Mouse (Mus musculus) neural tube, embryonic 12.5 days (tissue): Measurements from ENCODE around the gene Pnpla2. TPM values are rescaled to one million over a fixed set of nuclear protein-coding genes. Genes with fewer than 3 reads are reported as not detected.

Experiments used
- ATAC-seq: fragments of 200-750 bp; cut with Nextera tagmentation; 2 replicates; pipeline ENCODE4 v1.8.0; 2017; ENCODE audit warnings: low read depth, mild to moderate bottlenecking, moderate TSS enrichment, moderate library complexity; ENCODE audit not compliant: low FRiP score
- H3K27ac ChIP-seq: fragments of 300-500 bp; sonication (generic); 2 replicates; pipeline ENCODE4 v1.5.1; 2016
- H3K27me3 ChIP-seq: fragments of 300-500 bp; sonication (generic); replicated peaks from 2 replicates; pipeline ENCODE4 v1.6.1; 2016; ENCODE audit warnings: mild to moderate bottlenecking
- H3K36me3 ChIP-seq: fragments of 300-500 bp; sonication (generic); 2 replicates; pipeline ENCODE4 v1.6.1; 2016; ENCODE audit warnings: mild to moderate bottlenecking
- H3K4me1 ChIP-seq: fragments of 300-500 bp; sonication (generic); 2 replicates; pipeline ENCODE4 v1.6.1; 2016
- H3K4me2 ChIP-seq: fragments of 300-500 bp; sonication (generic); replicated peaks from 2 replicates; pipeline ENCODE4 v1.6.1; 2016; ENCODE audit warnings: mild to moderate bottlenecking
- H3K4me3 ChIP-seq: fragments of 300-500 bp; sonication (generic); 2 replicates; pipeline ENCODE4 v1.5.1; 2016
- H3K9ac ChIP-seq: fragments of 300-500 bp; sonication (generic); 2 replicates; pipeline ENCODE4 v1.6.1; 2016; ENCODE audit warnings: mild to moderate bottlenecking
- H3K9me3 ChIP-seq: fragments of 300-500 bp; sonication (generic); 2 replicates; pipeline ENCODE4 v1.6.1; 2016; ENCODE audit warnings: mild to moderate bottlenecking
- WGBS: fragments of 180-500 bp; shearing (Covaris S2); methylation state at CpG from one replicate; pipeline ENCODE4 v1.1.7; 2016; 5-methylcytosine and 5-hydroxymethylcytosine counted together
- polyA plus RNA-seq: library from polyadenylated mRNA; unstranded; fragments of >200 nt; fragmentation: Nextera tagmentation; extraction: Ambion mirVana; gene quantifications from 2 replicates; pipeline ENCODE4 v1.2.1, GENCODE M21; 2016

The Pnpla2 gene
- polyA plus RNA-seq, 1 experiment from 2014 or later: 15.8 TPM

DNA sequence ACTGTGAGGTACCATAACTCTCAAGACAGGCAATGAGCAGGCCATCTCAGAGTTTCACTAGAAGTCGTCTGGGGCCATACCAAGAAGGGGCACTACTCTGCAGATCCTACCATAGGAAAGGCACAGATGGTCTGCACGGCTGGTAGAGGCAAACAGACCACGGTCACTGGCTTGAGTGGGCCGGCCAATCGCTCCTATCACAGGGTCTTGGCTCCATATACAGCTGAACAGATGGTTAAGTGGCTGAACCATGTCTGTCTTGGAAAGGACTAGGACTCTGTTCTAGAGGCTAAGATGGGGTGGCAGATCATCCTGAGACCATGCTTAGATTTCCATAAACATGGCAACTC, 47.5 kb downstream of the Pnpla2 start:
- H3K36me3 ChIP-seq: peaks cover 18% of the 10 kb centered on the region; the same call in 1 of the 2 replicates
- no peak overlapping the region for H3K4me2 ChIP-seq
- no peak overlapping the region for H3K4me3 ChIP-seq
- no peak for ATAC-seq
- no peak overlapping the region for H3K27ac ChIP-seq
- no peaks in the 10 kb centered on the region for H3K27me3 ChIP-seq
- no peaks in the 10 kb centered on the region for H3K4me1 ChIP-seq
- WGBS: 93% methylated on average over 5 of the region's 5 CpGs
- H3K9me3 ChIP-seq: 0 out of 2 replicates have a peak, but pooled peaks cover 4% of the 10 kb centered on the region
- no peak overlapping the region for H3K9ac ChIP-seq

DNA sequence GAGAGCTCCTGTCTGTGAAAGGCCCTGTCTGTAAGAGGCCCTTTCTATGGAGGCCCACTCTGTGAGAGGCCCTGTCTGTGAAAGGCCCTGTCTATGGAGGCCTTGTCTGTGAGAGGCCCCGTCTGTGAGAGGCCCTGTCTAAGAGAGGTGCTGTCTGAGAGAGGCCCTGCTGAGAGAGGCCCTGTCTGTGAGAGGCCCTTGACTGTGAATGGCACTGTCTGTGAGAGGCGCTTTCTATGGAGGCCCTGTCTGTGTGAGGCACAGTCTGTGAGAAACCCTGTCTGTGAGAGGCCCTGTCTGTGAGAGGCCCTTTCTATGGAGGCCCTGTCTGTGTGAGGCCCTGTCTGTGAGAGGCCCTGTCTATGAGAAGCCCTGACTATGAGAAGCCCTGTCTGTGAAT, 51.3 kb downstream of the Pnpla2 start:
- Histone ChIP-seq H3K4me1 (no peaks in the 10 kb centered on the region), H3K9ac (no peak overlapping the region), H3K4me2 (no peak overlapping the region), H3K36me3 (peaks cover 27% of the 10 kb centered on the region), H3K27ac (no peak overlapping the region), H3K4me3 (no peak overlapping the region), H3K9me3 (0 out of 2 replicates have a peak, but pooled peaks cover 4% of the 10 kb centered on the region), H3K27me3 (no peaks in the 10 kb centered on the region)
- WGBS: 72% methylated on average over 2 of the region's 2 CpGs
- ATAC-seq: no peak

DNA sequence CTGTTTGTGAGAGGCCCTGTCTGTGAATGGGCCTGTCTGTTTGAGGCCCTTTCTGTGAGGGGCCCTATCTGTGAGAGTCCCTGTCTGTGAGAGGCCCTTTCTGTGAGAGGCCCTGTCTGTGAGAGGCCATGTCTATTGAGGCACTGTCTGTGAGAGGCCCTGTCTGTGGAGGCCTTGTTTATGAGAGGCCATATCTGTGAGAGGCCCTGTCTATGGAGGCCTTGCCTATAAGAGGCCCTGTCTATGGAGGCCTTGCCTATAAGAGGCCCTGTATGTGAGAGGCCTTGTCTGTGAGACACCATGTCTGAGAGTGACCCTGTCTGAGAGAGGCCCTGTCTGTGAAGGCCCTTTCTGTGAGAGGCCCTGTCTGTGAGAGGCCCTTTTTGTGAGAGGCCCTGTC, 53.2 kb downstream of the Pnpla2 start:
- peaks cover 24% of the 10 kb centered on the region for H3K36me3 ChIP-seq
- H3K4me1 ChIP-seq: no peaks in the 10 kb centered on the region
- H3K4me3 ChIP-seq: no peak overlapping the region
- H3K9ac ChIP-seq: no peak overlapping the region
- no peak overlapping the region for H3K4me2 ChIP-seq
- H3K27ac ChIP-seq: no peak overlapping the region
- H3K27me3 ChIP-seq: no peaks in the 10 kb centered on the region
- ATAC-seq: no peak
- H3K9me3 ChIP-seq: 0 out of 2 replicates have a peak, but pooled peaks cover 4% of the 10 kb centered on the region

DNA sequence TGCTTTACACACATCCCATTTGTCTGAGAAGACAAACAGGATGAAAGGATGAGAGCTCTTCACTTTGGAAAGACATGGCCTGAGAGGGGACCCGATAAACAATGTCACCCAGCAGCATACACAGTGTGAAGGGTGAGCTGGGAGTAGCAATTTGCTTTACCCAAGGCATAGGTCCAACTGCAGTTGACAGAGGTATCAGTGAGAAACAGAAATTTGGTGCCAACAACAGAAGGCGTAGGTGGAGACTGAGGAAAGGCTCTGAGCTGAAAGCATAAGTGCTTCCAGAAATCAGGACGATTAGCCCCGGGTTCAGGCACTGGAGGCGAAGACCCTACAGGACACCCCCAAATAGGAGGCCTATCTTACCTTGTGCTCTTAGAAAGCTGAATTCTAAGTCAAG, 55.2 kb downstream of the Pnpla2 start:
- 0 out of 2 replicates have a peak, but pooled peaks cover 4% of the 10 kb centered on the region for H3K9me3 ChIP-seq
- no peak overlapping the region for H3K27ac ChIP-seq
- H3K4me2 ChIP-seq: no peak overlapping the region
- H3K4me3 ChIP-seq: no peak overlapping the region
- H3K4me1 ChIP-seq: no peaks in the 10 kb centered on the region
- peaks cover 35% of the 10 kb centered on the region for H3K36me3 ChIP-seq
- no peak overlapping the region for H3K9ac ChIP-seq
- no peak for ATAC-seq
- H3K27me3 ChIP-seq: no peaks in the 10 kb centered on the region
- WGBS: 95% methylated on average over 5 of the region's 5 CpGs

Other genes starting within 250 kb of the Pnpla2 start
- gene Lmntd2, start 241.1 kb upstream of the Pnpla2 start, polyA plus RNA-seq: 2.5 and 3.8 TPM in 2 replicates
- 37.1 and 38.7 TPM in 2 replicates for gene Rassf7, start 239.3 kb upstream of the Pnpla2 start, polyA plus RNA-seq
- 88.0 and 92.7 TPM in 2 replicates for gene Phrf1, start 226.4 kb upstream of the Pnpla2 start, polyA plus RNA-seq
- 1.0 and 1.7 TPM in 2 replicates for gene Irf7, start 188.7 kb upstream of the Pnpla2 start, polyA plus RNA-seq
- not detected in 2 replicates for gene Cdhr5, start 178.4 kb upstream of the Pnpla2 start, polyA plus RNA-seq
- gene Sct, start 176.1 kb upstream of the Pnpla2 start, polyA plus RNA-seq: 4.5 and 7.1 TPM in 2 replicates
- 0.82 and 0.94 TPM in 2 replicates for gene Drd4, start 163.2 kb upstream of the Pnpla2 start, polyA plus RNA-seq
- 98.9 and 108 TPM in 2 replicates for gene Deaf1, start 127.5 kb upstream of the Pnpla2 start, polyA plus RNA-seq
- 60.9 and 62.5 TPM in 2 replicates for gene Tmem80, start 127.5 kb upstream of the Pnpla2 start, polyA plus RNA-seq
- 1.0 and 1.1 TPM in 2 replicates for gene Eps8l2, start 116.3 kb upstream of the Pnpla2 start, polyA plus RNA-seq
- 366 and 377 TPM in 2 replicates for gene Taldo1, start 63.0 kb upstream of the Pnpla2 start, polyA plus RNA-seq
- gene Gatd1, start 41.1 kb upstream of the Pnpla2 start, polyA plus RNA-seq: 50.5 and 51.5 TPM in 2 replicates
- 44.4 and 55.1 TPM in 2 replicates for gene Cend1, start 25.7 kb upstream of the Pnpla2 start, polyA plus RNA-seq
- gene Slc25a22, start 17.3 kb upstream of the Pnpla2 start, polyA plus RNA-seq: 57.6 and 57.7 TPM in 2 replicates
- gene Pidd1, start 11.2 kb upstream of the Pnpla2 start, polyA plus RNA-seq: 8.4 and 9.8 TPM in 2 replicates
- 803 and 881 TPM in 2 replicates for gene Rplp2, start 7.8 kb upstream of the Pnpla2 start, polyA plus RNA-seq
- 6.7 and 7.6 TPM in 2 replicates for gene Cracr2b, start 5.9 kb downstream of the Pnpla2 start, polyA plus RNA-seq
- gene Cd151, start 12.2 kb downstream of the Pnpla2 start, polyA plus RNA-seq: 20.6 and 22.7 TPM in 2 replicates
- 73.5 and 80.6 TPM in 2 replicates for gene Polr2l, start 19.9 kb downstream of the Pnpla2 start, polyA plus RNA-seq
- 34.2 and 37.1 TPM in 2 replicates for gene Tspan4, start 20.0 kb downstream of the Pnpla2 start, polyA plus RNA-seq
- gene Chid1, start 84.7 kb downstream of the Pnpla2 start, polyA plus RNA-seq: 31.7 and 33.7 TPM in 2 replicates
- gene Ap2a2, start 107.0 kb downstream of the Pnpla2 start, polyA plus RNA-seq: 111 and 117 TPM in 2 replicates
- 0.20 and 0.23 TPM in 2 replicates for gene Muc6, start 200.1 kb downstream of the Pnpla2 start, polyA plus RNA-seq
- 0.23 and 0.27 TPM in 2 replicates for gene Muc2, start 235.1 kb downstream of the Pnpla2 start, polyA plus RNA-seq